Mouse (Mus musculus): ENCODE measurements around the gene Sorbs1. TPM values are rescaled to one million over a fixed set of nuclear protein-coding genes. Genes with fewer than 3 reads are reported as not detected.

Gene Sorbs1
- polyA plus RNA-seq, 1 experiment from 2014 or later: 49.5 TPM

DNA sequence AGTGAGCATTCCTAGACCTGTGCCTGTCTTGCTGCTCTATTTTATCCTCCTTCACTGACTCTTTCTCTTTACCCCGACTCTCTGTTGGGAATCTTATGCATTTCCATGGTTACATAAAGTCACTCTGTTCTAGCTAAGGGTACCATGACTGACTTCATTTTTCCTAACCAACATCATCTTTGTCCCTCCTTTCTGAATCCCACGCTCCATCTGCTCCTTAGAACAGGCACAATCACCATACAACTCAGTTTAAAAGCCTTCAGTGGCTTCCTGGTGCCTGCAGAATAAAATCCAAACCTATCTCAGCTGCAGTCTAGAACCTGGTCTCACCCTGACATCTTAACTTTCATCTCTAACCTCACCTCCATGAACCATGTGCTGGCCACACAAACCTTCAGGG lies 215.0 kb downstream of the Sorbs1 start:
- Histone ChIP-seq H3K9ac (ENCODE audit: low read depth, low read length) (no peak overlapping the region), H3K27ac (ENCODE audit: low read depth, low read length) (no peak overlapping the region), H3K4me2 (replicated peaks; ENCODE audit: low read depth, low read length) (no peak overlapping the region), H3K4me3 (ENCODE audit: low read length) (no peak overlapping the region), H3K27me3 (ENCODE audit: control insufficient read depth, insufficient read depth, low read length) (no peaks in the 10 kb centered on the region), H3K4me1 (ENCODE audit: control insufficient read depth, insufficient read depth, low read length) (no peaks in the 10 kb centered on the region), H3K36me3 (ENCODE audit: control insufficient read depth, insufficient read depth, low read length) (0 out of 2 replicates have a peak, but pooled peaks cover 3% of the 10 kb centered on the region), H3K9me3 (ENCODE audit: control insufficient read depth, low read length) (no peaks in the 10 kb centered on the region)
- WGBS: 93% methylated on average over 2 of the region's 2 CpGs
- no peak for ATAC-seq (ENCODE audit: low FRiP score, low TSS enrichment)

DNA sequence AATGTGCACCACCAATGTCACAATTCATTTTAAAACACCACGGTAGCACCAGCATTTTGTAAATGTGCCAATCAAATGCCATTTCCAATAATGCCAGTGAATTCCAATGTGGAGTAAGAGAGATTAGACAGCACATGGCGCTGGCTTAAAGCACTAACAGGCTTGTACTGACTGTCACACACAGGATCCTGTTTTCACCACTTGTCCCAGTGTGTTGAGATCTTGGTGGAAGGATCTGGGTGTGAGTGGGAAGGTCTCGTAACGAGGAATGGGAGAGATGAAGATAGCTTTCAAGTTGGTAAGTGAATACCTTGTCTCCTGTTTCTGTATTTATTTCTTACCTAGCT lies 215.8 kb downstream of the Sorbs1 start:
- H3K9ac ChIP-seq (ENCODE audit: low read depth, low read length): no peak overlapping the region
- H3K4me3 ChIP-seq (ENCODE audit: low read length): no peak overlapping the region
- no peaks in the 10 kb centered on the region for H3K27me3 ChIP-seq (ENCODE audit: control insufficient read depth, insufficient read depth, low read length)
- H3K4me1 ChIP-seq (ENCODE audit: control insufficient read depth, insufficient read depth, low read length): no peaks in the 10 kb centered on the region
- no peak overlapping the region for H3K4me2 ChIP-seq (replicated peaks; ENCODE audit: low read depth, low read length)
- H3K9me3 ChIP-seq (ENCODE audit: control insufficient read depth, low read length): no peaks in the 10 kb centered on the region
- 74% methylated on average over 4 of the region's 4 CpGs for WGBS
- ATAC-seq (ENCODE audit: low FRiP score, low TSS enrichment): no peak
- 0 out of 2 replicates have a peak, but pooled peaks cover 3% of the 10 kb centered on the region for H3K36me3 ChIP-seq (ENCODE audit: control insufficient read depth, insufficient read depth, low read length)
- no peak overlapping the region for H3K27ac ChIP-seq (ENCODE audit: low read depth, low read length)

DNA sequence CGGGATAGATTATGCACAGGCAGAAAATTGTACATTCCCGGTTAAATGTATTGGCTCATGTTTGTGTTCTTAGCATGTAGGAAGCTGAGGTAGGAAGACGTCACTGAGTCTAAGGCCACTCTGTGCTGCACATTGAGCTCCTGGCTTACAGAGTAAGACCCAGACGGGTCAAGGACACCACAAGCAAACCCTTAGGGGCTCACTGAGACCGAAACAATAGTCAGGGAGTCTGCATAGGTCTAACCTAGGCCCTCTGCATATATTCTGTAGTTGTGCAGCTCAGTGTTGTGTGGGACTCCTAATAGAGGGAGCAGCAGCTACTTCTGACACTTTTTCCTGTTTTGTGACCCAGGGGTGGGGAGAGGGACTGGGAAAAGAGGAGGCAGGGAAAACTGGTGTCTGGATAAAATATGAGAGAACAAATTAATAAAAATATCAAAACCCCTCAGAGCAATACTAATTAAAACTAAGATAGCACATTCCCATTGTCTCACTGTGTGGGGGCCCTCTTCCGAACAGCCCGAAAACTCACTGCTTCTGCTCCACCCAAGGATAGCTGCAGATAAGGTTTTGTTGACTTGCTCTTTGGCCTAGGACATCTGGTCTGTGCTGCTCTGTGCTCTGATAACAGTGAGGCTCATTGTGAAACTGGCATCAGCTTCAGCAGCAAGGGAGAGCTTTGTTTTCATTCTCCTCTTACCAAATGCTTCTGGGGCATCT lies 216.3 kb downstream of the Sorbs1 start:
- Histone ChIP-seq H3K9ac (ENCODE audit: low read depth, low read length) (no peak overlapping the region), H3K4me2 (replicated peaks; ENCODE audit: low read depth, low read length) (no peak overlapping the region), H3K36me3 (ENCODE audit: control insufficient read depth, insufficient read depth, low read length) (0 out of 2 replicates have a peak, but pooled peaks cover 3% of the 10 kb centered on the region), H3K27ac (ENCODE audit: low read depth, low read length) (no peak overlapping the region), H3K27me3 (ENCODE audit: control insufficient read depth, insufficient read depth, low read length) (no peaks in the 10 kb centered on the region), H3K4me3 (ENCODE audit: low read length) (no peak overlapping the region), H3K4me1 (ENCODE audit: control insufficient read depth, insufficient read depth, low read length) (no peaks in the 10 kb centered on the region), H3K9me3 (ENCODE audit: control insufficient read depth, low read length) (no peaks in the 10 kb centered on the region)
- no peak for ATAC-seq (ENCODE audit: low FRiP score, low TSS enrichment)
- WGBS: 77% methylated on average over 7 of the region's 7 CpGs

DNA sequence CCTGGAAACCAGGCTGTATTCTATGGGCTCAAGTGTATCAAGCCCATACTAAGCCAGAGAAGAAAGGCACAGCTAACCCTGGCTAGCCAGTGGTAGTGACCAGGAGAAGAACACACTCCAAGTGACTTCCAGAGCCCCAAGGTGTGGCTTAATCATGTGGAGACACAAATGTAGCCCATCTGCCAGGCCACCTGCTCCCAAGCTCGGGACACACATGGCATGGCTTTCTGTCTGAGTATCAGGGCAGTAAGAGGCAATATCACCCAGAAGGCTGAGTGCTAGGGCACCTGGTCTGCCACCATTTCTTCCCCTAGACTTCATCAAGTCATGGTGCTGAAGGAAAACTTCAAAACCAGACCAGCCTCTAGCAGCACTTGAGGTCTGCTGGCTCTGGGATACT lies 219.3 kb downstream of the Sorbs1 start:
- WGBS: 70% methylated on average over 1 of the region's 1 CpGs
- Histone ChIP-seq H3K4me2 (replicated peaks; ENCODE audit: low read depth, low read length) (no peak overlapping the region), H3K4me3 (ENCODE audit: low read length) (no peak overlapping the region), H3K27me3 (ENCODE audit: control insufficient read depth, insufficient read depth, low read length) (no peaks in the 10 kb centered on the region), H3K9me3 (ENCODE audit: control insufficient read depth, low read length) (no peaks in the 10 kb centered on the region), H3K4me1 (ENCODE audit: control insufficient read depth, insufficient read depth, low read length) (no peaks in the 10 kb centered on the region), H3K9ac (ENCODE audit: low read depth, low read length) (no peak overlapping the region), H3K27ac (ENCODE audit: low read depth, low read length) (no peak overlapping the region), H3K36me3 (ENCODE audit: control insufficient read depth, insufficient read depth, low read length) (0 out of 2 replicates have a peak, but pooled peaks cover 3% of the 10 kb centered on the region)
- no peak for ATAC-seq (ENCODE audit: low FRiP score, low TSS enrichment)

- Histone ChIP-seq H3K36me3 (ENCODE audit: control insufficient read depth, insufficient read depth, low read length) (0 out of 2 replicates have a peak, but pooled peaks cover 3% of the 10 kb centered on the region), H3K9ac (ENCODE audit: low read depth, low read length) (no peak overlapping the region), H3K4me3 (ENCODE audit: low read length) (no peak overlapping the region), H3K27me3 (ENCODE audit: control insufficient read depth, insufficient read depth, low read length) (no peaks in the 10 kb centered on the region), H3K4me1 (ENCODE audit: control insufficient read depth, insufficient read depth, low read length) (no peaks in the 10 kb centered on the region), H3K27ac (ENCODE audit: low read depth, low read length) (no peak overlapping the region), H3K4me2 (replicated peaks; ENCODE audit: low read depth, low read length) (no peak overlapping the region), H3K9me3 (ENCODE audit: control insufficient read depth, low read length) (no peaks in the 10 kb centered on the region)
- ATAC-seq (ENCODE audit: low FRiP score, low TSS enrichment): no peak
- WGBS: 96% methylated on average over 6 of the region's 6 CpGs
Observed at GRCm38 (mm10) chr19:40293791-40294190, 219.8 kb downstream of the Sorbs1 start.

GRCm38 (mm10) chr19:40290099-40290724 lies 223.4 kb downstream of the Sorbs1 start:
- 0 out of 2 replicates have a peak, but pooled peaks cover 3% of the 10 kb centered on the region for H3K36me3 ChIP-seq (ENCODE audit: control insufficient read depth, insufficient read depth, low read length)
- H3K27ac ChIP-seq (ENCODE audit: low read depth, low read length): no peak overlapping the region
- no peak for ATAC-seq (ENCODE audit: low FRiP score, low TSS enrichment)
- no peaks in the 10 kb centered on the region for H3K4me1 ChIP-seq (ENCODE audit: control insufficient read depth, insufficient read depth, low read length)
- H3K9me3 ChIP-seq (ENCODE audit: control insufficient read depth, low read length): no peaks in the 10 kb centered on the region
- no peaks in the 10 kb centered on the region for H3K27me3 ChIP-seq (ENCODE audit: control insufficient read depth, insufficient read depth, low read length)
- H3K9ac ChIP-seq (ENCODE audit: low read depth, low read length): no peak overlapping the region
- WGBS: 80% methylated on average over 6 of the region's 6 CpGs
- no peak overlapping the region for H3K4me2 ChIP-seq (replicated peaks; ENCODE audit: low read depth, low read length)
- H3K4me3 ChIP-seq (ENCODE audit: low read length): no peak overlapping the region

- no peaks in the 10 kb centered on the region for H3K4me1 ChIP-seq (ENCODE audit: control insufficient read depth, insufficient read depth, low read length)
- no peak for ATAC-seq (ENCODE audit: low FRiP score, low TSS enrichment)
- no peaks in the 10 kb centered on the region for H3K9me3 ChIP-seq (ENCODE audit: control insufficient read depth, low read length)
- H3K4me3 ChIP-seq (ENCODE audit: low read length): no peak overlapping the region
- WGBS: 82% methylated on average over 9 of the region's 9 CpGs
- H3K27ac ChIP-seq (ENCODE audit: low read depth, low read length): no peak overlapping the region
- H3K9ac ChIP-seq (ENCODE audit: low read depth, low read length): no peak overlapping the region
- H3K27me3 ChIP-seq (ENCODE audit: control insufficient read depth, insufficient read depth, low read length): no peaks in the 10 kb centered on the region
- H3K36me3 ChIP-seq (ENCODE audit: control insufficient read depth, insufficient read depth, low read length): no peaks in the 10 kb centered on the region
- no peak overlapping the region for H3K4me2 ChIP-seq (replicated peaks; ENCODE audit: low read depth, low read length)
Observed at GRCm38 (mm10) chr19:40288415-40288814, 225.2 kb downstream of the Sorbs1 start.

- no peak for ATAC-seq (ENCODE audit: low FRiP score, low TSS enrichment)
- no peaks in the 10 kb centered on the region for H3K36me3 ChIP-seq (ENCODE audit: control insufficient read depth, insufficient read depth, low read length)
- H3K4me1 ChIP-seq (ENCODE audit: control insufficient read depth, insufficient read depth, low read length): no peaks in the 10 kb centered on the region
- no peak overlapping the region for H3K4me2 ChIP-seq (replicated peaks; ENCODE audit: low read depth, low read length)
- H3K4me3 ChIP-seq (ENCODE audit: low read length): no peak overlapping the region
- H3K27me3 ChIP-seq (ENCODE audit: control insufficient read depth, insufficient read depth, low read length): no peaks in the 10 kb centered on the region
- H3K27ac ChIP-seq (ENCODE audit: low read depth, low read length): no peak overlapping the region
- no peaks in the 10 kb centered on the region for H3K9me3 ChIP-seq (ENCODE audit: control insufficient read depth, low read length)
- 83% methylated on average over 2 of the region's 2 CpGs for WGBS
- no peak overlapping the region for H3K9ac ChIP-seq (ENCODE audit: low read depth, low read length)
Observed at GRCm38 (mm10) chr19:40284704-40285103, 228.9 kb downstream of the Sorbs1 start.

DNA sequence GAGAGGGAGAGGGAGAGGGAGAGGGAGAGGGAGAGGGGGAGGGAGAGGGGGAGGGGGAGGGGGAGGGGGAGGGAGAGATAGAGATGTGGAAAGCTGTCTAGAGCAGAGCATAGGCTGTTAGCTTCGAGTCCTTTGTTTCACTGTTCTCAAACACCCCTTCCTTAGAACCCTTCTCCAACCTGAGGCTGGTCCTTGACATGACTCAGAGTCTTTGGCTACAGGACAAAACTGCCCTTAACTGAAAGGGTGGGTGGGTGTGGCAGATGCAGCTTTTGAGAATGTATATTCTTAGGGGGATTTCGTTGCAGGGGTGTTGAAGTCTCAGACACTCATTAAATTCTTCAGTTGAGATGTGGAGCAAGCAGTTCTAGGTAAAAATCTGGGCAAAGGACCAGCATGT lies 230.2 kb downstream of the Sorbs1 start:
- no peaks in the 10 kb centered on the region for H3K36me3 ChIP-seq (ENCODE audit: control insufficient read depth, insufficient read depth, low read length)
- no peak overlapping the region for H3K27ac ChIP-seq (ENCODE audit: low read depth, low read length)
- ATAC-seq (ENCODE audit: low FRiP score, low TSS enrichment): no peak
- H3K4me1 ChIP-seq (ENCODE audit: control insufficient read depth, insufficient read depth, low read length): no peaks in the 10 kb centered on the region
- no peak overlapping the region for H3K9ac ChIP-seq (ENCODE audit: low read depth, low read length)
- H3K27me3 ChIP-seq (ENCODE audit: control insufficient read depth, insufficient read depth, low read length): no peaks in the 10 kb centered on the region
- no peak overlapping the region for H3K4me2 ChIP-seq (replicated peaks; ENCODE audit: low read depth, low read length)
- no peak overlapping the region for H3K4me3 ChIP-seq (ENCODE audit: low read length)
- H3K9me3 ChIP-seq (ENCODE audit: control insufficient read depth, low read length): no peaks in the 10 kb centered on the region
- 78% methylated on average over 2 of the region's 2 CpGs for WGBS
